Mouse (Mus musculus): Measurements from ENCODE around the gene H2-Eb1.
"Not testable (repeated sequence)": the region's sequence is repeated elsewhere in the genome, so short reads cannot be mapped to it uniquely, and the experiment has no call there.

H2-Eb1 gene

DNA sequence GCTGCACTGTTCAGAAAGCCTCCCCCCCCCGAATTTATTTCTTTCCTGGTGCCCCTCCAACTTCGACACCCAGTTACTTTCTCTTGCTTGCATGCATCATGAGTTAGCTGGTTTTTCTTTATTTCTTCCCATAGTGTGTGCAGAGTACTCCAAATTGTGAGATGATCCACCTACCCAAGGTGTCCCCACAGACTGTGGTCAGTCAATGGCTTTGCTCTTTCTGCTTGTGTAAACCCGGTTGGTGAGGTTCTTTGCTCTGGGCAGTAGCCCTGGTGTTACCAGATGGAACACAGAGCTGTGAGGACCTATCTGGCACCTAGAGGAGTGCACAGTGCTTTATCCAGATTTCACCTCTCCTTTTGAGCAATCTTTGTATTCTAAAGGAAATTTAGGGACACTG is 17.5 kb upstream of the H2-Eb1 start:
- no peak for DNase-seq (ENCODE audit: extremely low spot score, low spot score)

- DNase-seq (ENCODE audit: extremely low spot score, low spot score): peak; percentile 80
Measured at GRCm38 (mm10) chr17:34291609-34292008, 14.1 kb upstream of the H2-Eb1 start.

- no peak for DNase-seq (ENCODE audit: extremely low spot score, low spot score)
Measured at GRCm38 (mm10) chr17:34292570-34292969, 13.1 kb upstream of the H2-Eb1 start.

GRCm38 (mm10) chr17:34293533-34293932 is 12.1 kb upstream of the H2-Eb1 start:
- DNase-seq (ENCODE audit: extremely low spot score, low spot score): no peak

DNA sequence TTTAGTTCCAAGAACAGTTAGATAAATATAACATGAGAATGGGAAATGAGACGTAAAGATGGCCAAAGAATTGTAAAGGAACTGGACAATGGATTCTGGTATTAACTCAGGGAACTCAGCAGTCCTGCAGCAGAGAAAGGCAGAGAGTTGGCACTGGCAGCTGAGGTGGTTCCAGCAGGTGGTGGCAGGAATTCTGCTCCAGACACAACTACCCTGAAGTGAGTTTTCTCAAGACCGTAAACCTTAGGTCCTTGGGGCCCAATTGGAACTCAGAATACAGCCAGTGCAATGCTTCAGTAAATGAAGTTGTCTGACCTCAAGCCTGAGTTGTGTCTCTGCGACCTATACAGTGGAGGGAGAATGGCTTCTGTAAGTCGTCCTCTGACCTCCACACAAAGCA is 11.4 kb upstream of the H2-Eb1 start:
- no peak for DNase-seq (ENCODE audit: extremely low spot score, low spot score)

- DNase-seq (ENCODE audit: extremely low spot score, low spot score): no peak
Measured at GRCm38 (mm10) chr17:34295307-34295706, 10.4 kb upstream of the H2-Eb1 start.

DNA sequence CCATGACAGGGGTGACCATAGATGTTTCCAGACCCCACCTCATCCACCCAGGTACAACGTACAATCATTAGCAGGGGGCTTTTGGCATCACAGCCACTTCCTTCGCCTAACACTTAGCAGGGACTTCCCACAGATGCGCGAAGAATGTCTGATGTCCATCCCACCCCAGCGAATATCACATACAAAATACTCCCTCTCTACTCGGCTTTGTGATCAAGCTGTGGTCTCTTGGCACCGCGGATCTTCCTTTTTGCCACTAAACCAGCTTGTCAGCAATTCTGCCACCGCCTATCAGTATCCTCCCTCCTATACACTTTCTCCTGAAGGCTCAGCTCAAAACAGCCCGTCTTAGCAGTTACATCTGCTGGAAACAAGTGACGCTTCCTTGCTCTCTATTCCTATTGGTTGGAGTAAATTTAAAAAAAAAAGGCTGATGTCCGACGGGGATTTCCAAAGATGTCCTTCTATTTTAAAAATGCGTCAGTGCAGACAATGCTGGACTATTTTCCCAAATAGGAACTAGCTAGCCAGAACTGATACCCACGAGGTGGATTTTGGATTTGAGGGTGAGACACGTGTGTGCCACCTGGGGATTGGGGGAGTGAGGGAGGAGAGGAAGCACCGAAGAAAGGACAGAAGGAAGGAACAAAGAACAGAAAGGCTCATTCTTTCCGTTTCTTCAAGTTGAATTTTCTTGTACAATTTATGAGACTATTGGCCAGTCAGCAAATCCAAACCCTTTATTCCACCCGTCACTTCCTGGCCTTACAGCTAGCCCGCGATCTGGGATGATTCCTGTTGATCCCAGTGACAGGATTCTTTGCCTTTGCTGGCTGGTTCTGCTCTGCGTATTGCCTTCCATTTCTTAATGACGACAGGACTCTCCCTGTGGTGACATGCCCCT is 9.5 kb upstream of the H2-Eb1 start:
- peak; percentile 32 for DNase-seq (ENCODE audit: extremely low spot score, low spot score)

DNA sequence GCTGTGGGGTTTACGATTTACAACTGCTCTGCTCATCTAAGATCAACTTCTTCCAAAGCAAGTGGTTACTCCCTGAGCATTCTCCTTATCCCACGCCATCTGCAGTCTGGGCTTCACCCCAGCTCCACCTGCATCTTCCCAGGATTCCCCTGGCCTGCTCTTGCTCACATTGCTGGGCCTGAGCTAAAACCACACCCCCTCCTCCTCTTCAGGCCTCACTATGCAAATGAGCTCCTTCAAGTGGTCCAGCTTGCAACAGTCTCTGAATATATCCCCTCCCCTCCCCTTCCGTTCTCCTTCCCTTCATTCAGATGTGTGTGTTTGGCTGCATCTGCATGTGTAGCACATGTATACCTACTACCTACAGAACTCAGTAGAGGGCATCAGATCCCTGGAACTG is 6.3 kb upstream of the H2-Eb1 start:
- no peak for DNase-seq (ENCODE audit: extremely low spot score, low spot score)

- DNase-seq (ENCODE audit: extremely low spot score, low spot score): no peak
Measured at GRCm38 (mm10) chr17:34300071-34300470, 5.6 kb upstream of the H2-Eb1 start.

DNA sequence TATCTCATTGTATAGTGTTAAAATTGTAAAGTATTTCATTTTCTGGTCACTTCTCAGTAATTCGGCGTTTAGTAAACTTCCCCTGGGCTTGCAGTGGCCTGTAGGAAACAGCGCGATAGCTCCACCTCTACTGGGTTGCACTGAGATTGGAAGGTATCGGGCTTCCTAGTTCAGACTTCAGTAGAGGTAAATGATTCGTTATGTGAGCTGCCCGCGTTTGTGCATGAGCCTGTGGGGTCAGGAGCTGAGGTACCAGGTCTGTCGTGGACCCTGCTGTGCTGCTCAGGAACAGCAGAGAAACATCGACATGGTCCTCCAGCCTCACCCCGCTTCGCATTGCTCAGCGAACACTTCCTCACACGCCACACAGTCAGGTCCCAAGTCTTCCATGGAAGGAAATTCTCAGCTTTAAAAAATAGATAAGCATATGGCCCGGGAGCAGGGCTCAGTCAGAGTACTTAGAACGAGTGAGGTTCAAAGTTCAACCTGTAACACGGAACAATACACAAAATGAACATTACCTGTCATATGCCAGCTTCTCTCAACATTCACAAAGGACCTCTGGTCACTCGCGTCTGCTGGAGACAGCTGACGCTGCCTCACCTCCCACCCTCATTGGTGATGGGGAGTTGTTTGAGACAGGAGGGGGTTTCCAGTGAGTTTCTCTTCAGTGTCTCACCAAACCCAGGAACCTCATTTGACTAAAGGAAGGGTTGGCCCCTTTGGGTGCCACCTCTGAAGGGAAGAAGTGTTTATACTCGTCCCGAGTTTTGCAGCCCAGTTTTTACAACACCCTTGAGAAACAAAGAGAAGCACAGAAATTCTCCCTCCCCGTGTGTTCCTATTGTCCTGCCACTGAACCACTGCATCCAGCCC is 4.7 kb upstream of the H2-Eb1 start:
- no peak for DNase-seq (ENCODE audit: extremely low spot score, low spot score)

- DNase-seq (ENCODE audit: extremely low spot score, low spot score): no peak
Measured at GRCm38 (mm10) chr17:34301670-34302190, 3.9 kb upstream of the H2-Eb1 start.

- DNase-seq (ENCODE audit: extremely low spot score, low spot score): no peak
Measured at GRCm38 (mm10) chr17:34303789-34304188, 1.9 kb upstream of the H2-Eb1 start.

DNA sequence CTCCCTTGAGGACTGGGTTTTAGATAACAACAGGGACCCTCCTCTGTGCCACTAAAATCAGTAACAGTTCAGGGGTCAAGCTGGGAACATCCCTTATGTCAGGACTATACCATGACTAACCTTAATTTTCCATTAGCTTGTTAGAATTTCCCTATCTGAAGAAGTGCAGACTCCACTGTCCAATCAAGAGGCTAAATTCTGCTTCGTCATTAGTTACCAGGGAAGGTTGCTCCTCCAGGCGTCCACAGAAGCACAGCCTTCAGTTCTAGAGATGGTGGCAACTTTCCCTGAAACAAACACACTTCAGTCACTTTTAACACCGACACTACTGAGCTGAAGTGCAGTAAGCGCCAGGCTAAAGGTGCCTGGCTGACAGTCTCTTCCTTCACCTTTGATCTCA is 916 bp upstream of the H2-Eb1 start:
- peak; percentile 22 for DNase-seq (ENCODE audit: extremely low spot score, low spot score)

GRCm38 (mm10) chr17:34306407-34306806 is 740 bp downstream of the H2-Eb1 start:
- no peak for DNase-seq (ENCODE audit: extremely low spot score, low spot score)

DNA sequence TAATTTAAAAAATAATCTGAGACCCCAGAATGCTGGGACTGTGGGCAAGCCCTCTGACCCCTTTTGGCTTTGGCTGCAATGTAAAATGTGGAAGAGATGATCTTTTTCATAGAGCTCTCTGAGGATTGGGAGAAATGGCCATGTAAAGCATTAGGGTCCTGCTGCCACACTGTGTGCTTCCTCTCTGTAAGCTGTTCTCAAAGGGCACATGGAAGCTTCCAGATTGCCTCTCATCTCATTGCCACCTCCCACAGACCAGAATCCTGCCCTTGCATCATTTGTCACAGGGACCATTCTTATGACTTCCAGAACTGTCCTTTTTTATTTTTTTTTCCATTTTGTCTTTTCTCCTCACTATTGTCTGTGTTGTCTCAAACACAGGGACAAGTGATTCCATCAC is 1.5 kb downstream of the H2-Eb1 start:
- DNase-seq (ENCODE audit: extremely low spot score, low spot score): no peak

DNA sequence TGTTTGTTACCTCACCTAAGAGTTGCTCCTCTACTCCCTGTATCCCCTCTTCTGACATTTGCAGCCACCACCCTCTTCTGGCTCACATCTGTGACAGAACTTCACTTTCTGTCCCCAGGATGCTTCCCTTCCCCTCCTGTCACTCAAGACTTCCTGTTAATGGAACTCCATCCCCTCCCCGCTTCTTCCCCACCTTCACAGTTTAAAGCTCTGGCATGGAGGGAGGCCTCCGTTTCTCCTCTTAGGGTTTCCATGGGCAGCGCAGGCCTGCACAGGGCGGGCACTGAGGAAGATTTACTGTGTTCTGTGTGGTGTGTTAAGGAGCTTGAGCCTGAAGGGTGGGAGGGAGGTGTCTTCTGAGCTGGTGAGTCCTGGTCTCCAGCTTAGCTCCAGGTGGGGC is 2.5 kb downstream of the H2-Eb1 start:
- no peak for DNase-seq (ENCODE audit: extremely low spot score, low spot score)

DNA sequence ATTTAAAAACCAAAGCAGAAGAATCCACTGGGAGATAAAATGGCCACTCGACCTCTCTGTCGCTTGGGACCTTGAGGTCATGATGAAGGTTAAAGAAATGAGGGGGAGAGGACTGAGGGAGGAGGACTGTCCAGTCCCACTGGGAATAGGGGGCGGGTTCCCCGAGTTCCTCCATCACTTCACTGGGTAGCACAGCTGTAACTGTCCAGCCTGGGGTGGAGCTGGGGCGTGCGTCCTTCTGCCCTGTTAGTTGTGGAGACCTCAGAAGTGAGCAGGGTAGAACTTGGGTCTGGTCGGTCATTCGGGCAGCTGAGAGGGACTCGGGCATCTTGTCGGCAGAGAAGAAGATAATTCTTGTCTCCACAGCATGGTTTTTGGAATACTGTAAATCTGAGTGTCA is 3.6 kb downstream of the H2-Eb1 start:
- DNase-seq (ENCODE audit: extremely low spot score, low spot score): no peak

GRCm38 (mm10) chr17:34309683-34310385 is 4.2 kb downstream of the H2-Eb1 start:
- peak; percentile 65 for DNase-seq (ENCODE audit: extremely low spot score, low spot score)

- DNase-seq (ENCODE audit: extremely low spot score, low spot score): not testable (repeated sequence)
Measured at GRCm38 (mm10) chr17:34310526-34310925, 4.9 kb downstream of the H2-Eb1 start.

GRCm38 (mm10) chr17:34312185-34312584 is 6.5 kb downstream of the H2-Eb1 start:
- DNase-seq (ENCODE audit: extremely low spot score, low spot score): no peak

DNA sequence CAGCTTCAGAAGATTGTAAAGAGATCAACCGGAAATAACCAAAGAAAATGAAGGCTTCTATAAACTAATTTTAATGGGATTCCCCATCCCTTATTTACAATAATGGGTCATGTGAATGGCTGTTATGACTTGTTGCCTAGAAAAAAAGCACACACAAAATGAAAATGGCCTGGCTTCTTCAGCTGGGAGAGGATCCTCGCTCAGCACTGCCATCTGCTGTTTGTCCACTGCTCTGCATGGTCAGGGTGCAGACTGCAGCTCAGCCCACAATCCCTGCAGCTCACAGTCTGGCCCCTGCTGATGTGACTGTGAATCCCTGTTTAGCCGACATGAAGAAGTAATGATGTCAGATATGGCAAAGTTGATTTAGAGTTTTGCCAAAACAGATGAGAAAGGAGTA is 7.7 kb downstream of the H2-Eb1 start:
- peak; percentile 73 for DNase-seq (ENCODE audit: extremely low spot score, low spot score)

Data from neural tube, embryonic 10.5 days (tissue).